19 mouse cellular contexts compared by ENCODE assay signal in genomic region chr4:59243802-59244493, GRCm38 (mm10). TPM values are rescaled to one million over a fixed set of nuclear protein-coding genes. Genes with fewer than 3 reads are reported as not detected.
DNase-seq lines count a peak whose midpoint lies in the region; ATAC-seq and TF ChIP-seq lines count a peak whose summit lies in the region.
"Had no signal": no experiment of that assay in that cellular context is flagged by ENCODE, and none has a peak within 500 bp of the region (broad histone marks: within the 10 kb centered on the region; RNA-seq: fewer than 3 reads in every experiment).

No protein-coding gene starts in this region.

- H3K4me3 ChIP-seq in CH12.LX (replicated peaks in 1 of 3; ENCODE audit: low read depth in 2 of 3, low read length in 2 of 3, poor library complexity in 1 of 3) (no peak overlapping the region), MEL (ENCODE audit: control insufficient read depth in 1 of 2, insufficient read depth in 1 of 2, low read depth in 2 of 2, low read length in 2 of 2) (no peak overlapping the region)
- H3K4me3 ChIP-seq in intestine, postnatal 0 days (ENCODE audit: low read depth, low read length), result no peak overlapping the region
- H3K4me3 ChIP-seq: embryonic facial prominence, embryonic 15.5 days; midbrain, embryonic 10.5 days; myocyte had no signal

- H3K9me3 ChIP-seq in CH12.LX (replicated peaks; ENCODE audit: low read length) (no peaks in the 10 kb centered on the region), MEL (replicated peaks; ENCODE audit: insufficient read depth, low read length) (no peaks in the 10 kb centered on the region)
- no peaks in the 10 kb centered on the region for H3K9me3 ChIP-seq in intestine, postnatal 0 days (ENCODE audit: control insufficient read depth)
- H3K9me3 ChIP-seq: embryonic facial prominence, embryonic 15.5 days; midbrain, embryonic 10.5 days had no signal

- no peak overlapping the region for H3K9ac ChIP-seq in CH12.LX (ENCODE audit: insufficient read depth, low read depth)
- peak overlapping the region; percentile 20; the same call in 1 of the 2 replicates for H3K9ac ChIP-seq in MEL (ENCODE audit: control insufficient read depth, low read depth, low read length, poor library complexity, severe bottlenecking)
- H3K9ac ChIP-seq in intestine, postnatal 0 days (ENCODE audit: low read depth, low read length), result no peak overlapping the region
- H3K9ac ChIP-seq: embryonic facial prominence, embryonic 15.5 days; hindbrain, embryonic 14.5 days had no signal

- in situ Hi-C loops in CH12.LX (cut with MboI; ENCODE audit: low pct_ligation_motif_present, low pct_unique_long_range_greater_than_20kb, low sequenced_read_pairs), result no loop called here

- no peak for ATAC-seq in intestine, postnatal 0 days
- ATAC-seq in megakaryocyte, adult 5-6 weeks (ENCODE audit: poor library complexity, severe bottlenecking), result peak; percentile 46
- ATAC-seq: CD4-positive, CD25-positive, alpha-beta regulatory T cell, adult 4 months; Patski had no signal

- H3K27ac ChIP-seq in CH12.LX (ENCODE audit: insufficient read depth, low read depth), result no peak overlapping the region
- peak overlapping the region; percentile 93 for H3K27ac ChIP-seq in MEL (ENCODE audit: control insufficient read depth, low read depth, low read length)
- peak overlapping the region; percentile 78 for H3K27ac ChIP-seq in intestine, postnatal 0 days (ENCODE audit: low read depth, low read length)
- H3K27ac ChIP-seq: embryonic facial prominence, embryonic 15.5 days; hindbrain, embryonic 14.5 days; midbrain, embryonic 10.5 days had no signal

- dilution Hi-C loops in CH12.LX (cut with MboI; ENCODE audit: extremely low pct_ligation_motif_present, extremely low pct_unique_long_range_greater_than_20kb, low sequenced_read_pairs), result no loop called here

- H3K79me2 ChIP-seq in CH12.LX (replicated peaks; ENCODE audit: control insufficient read depth, extremely low read depth, insufficient read depth, poor library complexity, severe bottlenecking) (no peaks in the 10 kb centered on the region), MEL (ENCODE audit: control insufficient read depth, insufficient read depth, low read length, poor library complexity) (no peaks in the 10 kb centered on the region)

- TF ChIP-seq EP300 in CH12.LX (IDR thresholded peaks at IDR 0.05; ENCODE audit: low read length), result no peak
- no peak for TF ChIP-seq EP300 in MEL (IDR thresholded peaks at IDR 0.05; ENCODE audit: low read depth in 1 of 2, low read length in 2 of 2)

- no peaks in the 10 kb centered on the region for H3K27me3 ChIP-seq in CH12.LX (replicated peaks)
- H3K27me3 ChIP-seq in MEL (ENCODE audit: control insufficient read depth in 1 of 2, insufficient read depth in 2 of 2, low read length in 2 of 2), result no peaks in the 10 kb centered on the region
- H3K27me3 ChIP-seq in intestine, postnatal 0 days (replicated peaks; ENCODE audit: control insufficient read depth, insufficient read depth, low read length), result no peaks in the 10 kb centered on the region
- H3K27me3 ChIP-seq: embryonic facial prominence, embryonic 15.5 days; Patski had no signal

- TF ChIP-seq CTCF in CH12.LX (conservative IDR thresholded peaks at IDR 0.05 in 1 of 2, IDR thresholded peaks at IDR 0.05 in 1 of 2; ENCODE audit: low read depth in 2 of 2, low read length in 2 of 2), result no peak
- no peak for TF ChIP-seq CTCF in MEL (IDR thresholded peaks at IDR 0.05 in 2 of 3, conservative IDR thresholded peaks at IDR 0.05 in 1 of 3; ENCODE audit: control insufficient read depth in 1 of 3, insufficient read depth in 1 of 3, low read depth in 2 of 3, low read length in 3 of 3, poor library complexity in 1 of 3, severe bottlenecking in 1 of 3)
- TF ChIP-seq CTCF in intestine, postnatal 0 days (IDR thresholded peaks at IDR 0.05; ENCODE audit: low read depth), result no peak

- TF ChIP-seq RAD21 in CH12.LX (IDR thresholded peaks at IDR 0.05; ENCODE audit: low read depth, low read length), result no peak
- TF ChIP-seq RAD21 in MEL (IDR thresholded peaks at IDR 0.05; ENCODE audit: low read depth, low read length), result no peak

- WGBS in intestine, postnatal 0 days, result 75% methylated on average over 7 of the region's 7 CpGs

- DNase-seq in CH12.LX (ENCODE audit: extremely low read depth) (no peak), MEL (ENCODE audit: low read depth, low spot score) (peak; percentile 69)
- DNase-seq in adrenal gland, adult 18-20 months (ENCODE audit: low spot score in 2 of 2), result no peak
- DNase-seq in left cerebral cortex, adult 9 months (ENCODE audit: low spot score in 2 of 2), result no peak
- no peak for DNase-seq in cerebellum, postnatal 14 days
- no peak for DNase-seq in embryo, embryonic 11 days
- DNase-seq: cerebellum, adult 2 months; heart, adult 11 months; kidney, postnatal 4 days; right cerebral cortex, postnatal 25 days; thymus, postnatal 4 days had no signal

- H3K4me2 ChIP-seq in CH12.LX (ENCODE audit: insufficient read depth, low read depth, poor library complexity, severe bottlenecking), result no peak overlapping the region
- H3K4me2 ChIP-seq in intestine, postnatal 0 days (replicated peaks; ENCODE audit: low read depth), result no peak overlapping the region
- H3K4me2 ChIP-seq: embryonic facial prominence, embryonic 15.5 days; hindbrain, embryonic 14.5 days had no signal

- H3K4me1 ChIP-seq in CH12.LX (ENCODE audit: control insufficient read depth in 1 of 2, insufficient read depth in 2 of 2) (peaks cover 3 to 21% of the 10 kb centered on the region in 2 experiments; a peak in 3 of 4 replicates), MEL (ENCODE audit: control insufficient read depth in 1 of 2, insufficient read depth in 2 of 2, low read length in 2 of 2) (peaks cover 38 to 41% of the 10 kb centered on the region in 2 experiments)
- H3K4me1 ChIP-seq in intestine, postnatal 0 days (replicated peaks; ENCODE audit: control insufficient read depth, insufficient read depth, low read length), result 0 out of 2 replicates have a peak, but pooled peaks cover 15% of the 10 kb centered on the region
- H3K4me1 ChIP-seq: embryonic facial prominence, embryonic 15.5 days had no signal

- TF ChIP-seq POLR2A in CH12.LX (IDR thresholded peaks at IDR 0.05; ENCODE audit: low read depth, low read length) (no peak), MEL (IDR thresholded peaks at IDR 0.05; ENCODE audit: control insufficient read depth in 1 of 2, insufficient read depth in 1 of 2, low read depth in 1 of 2, low read length in 2 of 2, poor library complexity in 1 of 2) (no peak)

- H3K36me3 ChIP-seq in CH12.LX (replicated peaks in 1 of 2; ENCODE audit: control insufficient read depth in 1 of 2, insufficient read depth in 1 of 2, low read length in 1 of 2) (no peaks in the 10 kb centered on the region), MEL (ENCODE audit: control insufficient read depth in 1 of 2, insufficient read depth in 2 of 2, low read length in 2 of 2) (peaks cover 0 to 49% of the 10 kb centered on the region in 2 experiments; a peak in 2 of 4 replicates)
- no peaks in the 10 kb centered on the region for H3K36me3 ChIP-seq in intestine, postnatal 0 days (ENCODE audit: control insufficient read depth, insufficient read depth)
- H3K36me3 ChIP-seq: embryonic facial prominence, embryonic 15.5 days; midbrain, embryonic 10.5 days had no signal

TF ChIP-seq in CH12.LX, 34 proteins besides CTCF, POLR2A, EP300 and RAD21:
- TF ChIP-seq ZKSCAN1 (IDR thresholded peaks at IDR 0.05; ENCODE audit: borderline replicate concordance, low read depth, low read length) (peak; percentile 29; the same call in 1 of the 2 replicates), RCOR1 (conservative IDR thresholded peaks at IDR 0.05; ENCODE audit: low read depth, low read length) (no peak)

TF ChIP-seq in MEL, 35 proteins besides CTCF, POLR2A, EP300 and RAD21:
- TF ChIP-seq BHLHE40 (IDR thresholded peaks at IDR 0.05; ENCODE audit: borderline replicate concordance, low read depth, low read length), result no peak
- TF ChIP-seq UBTF (IDR thresholded peaks at IDR 0.05; ENCODE audit: borderline replicate concordance, insufficient read depth, low read depth, low read length), result no peak
- TF ChIP-seq TBP (IDR thresholded peaks at IDR 0.05; ENCODE audit: low read depth, low read length), result no peak
- no peak for TF ChIP-seq MAZ (IDR thresholded peaks at IDR 0.05; ENCODE audit: low read depth, low read length)
- no peak for TF ChIP-seq USF2 (IDR thresholded peaks at IDR 0.05; ENCODE audit: borderline replicate concordance in 1 of 2, insufficient read depth in 1 of 2, low read depth in 1 of 2, low read length in 2 of 2)
- peak; percentile 89 for TF ChIP-seq ZKSCAN1 (IDR thresholded peaks at IDR 0.05; ENCODE audit: low read depth, low read length)
- TF ChIP-seq MYC (IDR thresholded peaks at IDR 0.05; ENCODE audit: low read depth, low read length), result no peak

RNA-seq across cellular contexts. Expression of gene Ugcg, which starts 54.9 kb away (rescaled TPM):
- 28.7 and 33.8 TPM in 2 replicates for total RNA-seq in CH12.LX (2012; rRNA removed)
- total RNA-seq in CH12.LX (2014; rRNA removed), result 68.7 and 69.5 TPM in 2 replicates
- polyA plus RNA-seq in CH12.LX (2012; ENCODE audit: insufficient read length, low read depth), result 24.2 and 25.8 TPM in 2 replicates
- 39.1 and 45.4 TPM in 2 replicates for total RNA-seq in MEL (2012; rRNA removed)
- polyA plus RNA-seq in MEL (2012; ENCODE audit: insufficient read depth in 1 of 2, insufficient read length in 2 of 2, low read depth in 1 of 2, low replicate concordance in 2 of 2, missing spikeins in 1 of 2), result 10 to 100 TPM in 1 of 2 experiments, not detected in 1; 30.8 TPM
- polyA plus RNA-seq in intestine, postnatal 0 days (2015; fragmentation: Nextera tagmentation; extraction: Ambion mirVana), result 20.3 and 25.3 TPM in 2 replicates
- 47.6 and 53.4 TPM in 2 replicates for total RNA-seq in megakaryocyte, adult 5-6 weeks (2015)
- 28.9 and 32.8 TPM in 2 replicates for total RNA-seq in megakaryocyte, adult 5-6 weeks (2017)
- total RNA-seq in adrenal gland, adult 18-20 months (2021), result 10 to 100 TPM; 31.7 to 32.0 TPM

Comparison
In these comparisons a context has a peak if more than half of its experiments do, and no peak if none do; other contexts are left out.
1. Of the 35 proteins assayed by ChIP-seq in both MEL and CH12.LX: peak only in MEL: none; only in CH12.LX: none; in both: ZKSCAN1; in neither: 34.